Comparison of ENCODE assay signal across 10 mouse cellular contexts in the genomic region with DNA sequence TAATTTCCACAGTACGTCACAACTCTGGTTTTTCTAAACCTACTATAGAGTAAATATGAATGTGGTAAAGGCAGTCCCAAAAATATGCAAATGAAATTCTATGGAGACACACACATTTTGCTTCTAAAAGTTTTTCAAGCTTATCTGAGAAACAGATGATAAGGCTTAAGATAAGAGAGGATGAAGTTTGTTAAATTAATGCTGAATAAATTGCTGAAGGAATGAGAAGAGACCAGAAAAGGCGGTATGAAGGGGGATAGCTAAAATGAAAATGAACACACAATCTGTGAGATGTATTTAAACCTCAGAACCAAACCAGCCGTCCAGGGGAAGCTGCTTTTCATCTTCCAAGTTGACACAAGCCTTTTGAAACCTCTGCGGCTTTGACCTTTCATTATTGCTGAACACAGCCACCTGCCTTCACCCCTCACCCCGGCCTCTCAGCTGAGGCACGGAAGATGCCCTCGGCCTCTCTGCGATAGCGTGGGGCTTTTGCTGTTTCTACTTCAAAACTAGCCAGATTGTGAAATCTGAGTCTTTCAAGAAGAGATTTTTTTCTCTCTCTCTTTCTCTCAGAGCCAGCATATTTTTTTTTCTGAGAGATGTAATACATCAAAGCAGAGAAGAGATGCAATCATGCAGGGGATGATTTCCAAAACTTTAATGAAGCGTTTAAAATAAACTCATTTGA.
DNase-seq lines count a peak whose midpoint lies in the region; ATAC-seq lines count a peak whose summit lies in the region.
"Had no signal": no experiment of that assay in that cellular context is flagged by ENCODE, and none has a peak within 500 bp of the region (broad histone marks: within the 10 kb centered on the region; RNA-seq: fewer than 3 reads in every experiment).

No protein-coding gene starts in this region.

- H3K27me3 ChIP-seq in forebrain, embryonic 14.5 days (replicated peaks; ENCODE audit: control insufficient read depth, insufficient read depth, low read length) = no peaks in the 10 kb centered on the region
- H3K27me3 ChIP-seq in midbrain, embryonic 15.5 days (replicated peaks) = no peaks in the 10 kb centered on the region
- H3K27me3 ChIP-seq: heart, embryonic 12.5 days had no signal

- H3K27ac ChIP-seq in forebrain, embryonic 14.5 days (ENCODE audit: low read depth, low read length) = 0 out of 2 replicates have a peak overlapping the region, but pooled peaks have one; percentile 16
- H3K27ac ChIP-seq in midbrain, embryonic 15.5 days = no peak overlapping the region

- 0 out of 2 replicates have a peak overlapping the region, but pooled peaks have one; percentile 7 for H3K9ac ChIP-seq in forebrain, embryonic 14.5 days (ENCODE audit: low read length)
- no peak overlapping the region for H3K9ac ChIP-seq in midbrain, embryonic 15.5 days
- H3K9ac ChIP-seq: heart, embryonic 12.5 days had no signal

- ATAC-seq in frontal cortex, adult (ENCODE audit: low TSS enrichment) = peak; percentile 29; the same call in 1 of the 2 replicates
- peak; percentile 49 for ATAC-seq in forebrain, embryonic 14.5 days
- ATAC-seq in midbrain, embryonic 15.5 days (replicated peaks) = peak; percentile 65; the same call in 1 of the 2 replicates

- H3K36me3 ChIP-seq in forebrain, embryonic 14.5 days (ENCODE audit: control insufficient read depth, insufficient read depth, low read length) = no peaks in the 10 kb centered on the region
- H3K36me3 ChIP-seq in midbrain, embryonic 15.5 days (replicated peaks) = no peaks in the 10 kb centered on the region
- H3K36me3 ChIP-seq: heart, embryonic 12.5 days had no signal

- peaks cover 7% of the 10 kb centered on the region; the same call in 1 of the 2 replicates for H3K4me1 ChIP-seq in forebrain, embryonic 14.5 days (ENCODE audit: control insufficient read depth, insufficient read depth, low read length)
- peaks cover 13% of the 10 kb centered on the region for H3K4me1 ChIP-seq in midbrain, embryonic 15.5 days
- H3K4me1 ChIP-seq: heart, embryonic 12.5 days had no signal

- no peaks in the 10 kb centered on the region; the same call in 1 of the 2 replicates for H3K9me3 ChIP-seq in forebrain, embryonic 14.5 days (replicated peaks; ENCODE audit: control insufficient read depth, low read length)
- no peaks in the 10 kb centered on the region for H3K9me3 ChIP-seq in midbrain, embryonic 15.5 days

- no peak overlapping the region for H3K4me3 ChIP-seq in forebrain, embryonic 14.5 days (ENCODE audit: low read depth, low read length)
- no peak overlapping the region for H3K4me3 ChIP-seq in midbrain, embryonic 15.5 days
- H3K4me3 ChIP-seq: heart, embryonic 12.5 days had no signal

- no peak for DNase-seq in frontal cortex, postnatal 25 days (ENCODE audit: low spot score in 2 of 2)
- peak; percentile 21 for DNase-seq in retina, postnatal 1 day
- DNase-seq in retina, embryonic 14.5 days (ENCODE audit: low spot score) = no peak
- peak; percentile 64 for DNase-seq in forebrain, embryonic 14.5 days (ENCODE audit: low spot score)
- no peak for DNase-seq in cerebellum, adult 9-11 months
- no peak for DNase-seq in spleen, postnatal 14 days (ENCODE audit: low spot score in 2 of 2)

- peak overlapping the region; percentile 33 for H3K4me2 ChIP-seq in forebrain, embryonic 14.5 days (ENCODE audit: low read length)
- 0 out of 2 replicates have a peak overlapping the region, but pooled peaks have one; percentile 12 for H3K4me2 ChIP-seq in midbrain, embryonic 15.5 days
- H3K4me2 ChIP-seq: heart, embryonic 12.5 days; liver, embryonic 11.5 days had no signal

- WGBS in forebrain, embryonic 14.5 days = 17% methylated on average over 10 of the region's 10 CpGs
- WGBS in midbrain, embryonic 15.5 days = 27% methylated on average over 10 of the region's 10 CpGs

Comparison
In these comparisons a context has a peak if more than half of its experiments do, and no peak if none do; other contexts are left out.
1. DNase-seq: peak in retina, postnatal 1 day (single experiment) and forebrain, embryonic 14.5 days (single experiment); none in frontal cortex, postnatal 25 days (0 of 2), retina, embryonic 14.5 days (single experiment), cerebellum, adult 9-11 months (single experiment) and spleen, postnatal 14 days (0 of 2).
2. Peak in every context shown above with its lines, with median percentiles within 50 percentile points of each other: ATAC-seq.